Mouse (Mus musculus) cerebellum, postnatal 14 days (tissue): ENCODE measurements around the gene Fndc3b.
"Not testable (repeated sequence)": the region's sequence is repeated elsewhere in the genome, so short reads cannot be mapped to it uniquely, and the experiment has no call there.

Source experiments
- DNase-seq, 2 experiments: peaks; one replicate each; pipeline ENCODE4 v3.0.0; 2021; ENCODE audit warnings: mixed read lengths in 2 of 2

The Fndc3b gene

DNA sequence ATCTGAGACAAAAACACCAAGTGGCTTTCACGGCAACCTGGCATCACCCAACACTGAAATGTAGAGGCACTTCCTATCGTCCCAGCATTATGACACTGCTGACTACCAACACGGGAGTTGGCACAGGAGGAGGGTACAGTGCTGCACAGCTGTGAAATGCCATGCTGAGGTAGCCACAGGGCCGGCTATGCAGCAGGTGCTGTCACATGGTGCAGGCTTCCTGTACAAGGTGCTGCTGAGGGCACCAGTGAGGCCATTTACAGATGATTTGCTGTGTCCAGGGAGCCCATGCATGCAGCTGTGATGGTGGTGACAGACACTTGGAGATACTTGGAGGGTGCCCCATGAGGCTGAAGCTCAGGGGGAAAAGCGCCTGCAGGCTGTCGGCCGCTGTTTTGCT lies 249.2 kb downstream of the Fndc3b start:
- DNase-seq = no peak

- peak; percentile 81 to 87 for DNase-seq
These were observed 250.1 kb downstream of the Fndc3b start for GRCm38 (mm10) chr3:27461037-27461436.

DNA sequence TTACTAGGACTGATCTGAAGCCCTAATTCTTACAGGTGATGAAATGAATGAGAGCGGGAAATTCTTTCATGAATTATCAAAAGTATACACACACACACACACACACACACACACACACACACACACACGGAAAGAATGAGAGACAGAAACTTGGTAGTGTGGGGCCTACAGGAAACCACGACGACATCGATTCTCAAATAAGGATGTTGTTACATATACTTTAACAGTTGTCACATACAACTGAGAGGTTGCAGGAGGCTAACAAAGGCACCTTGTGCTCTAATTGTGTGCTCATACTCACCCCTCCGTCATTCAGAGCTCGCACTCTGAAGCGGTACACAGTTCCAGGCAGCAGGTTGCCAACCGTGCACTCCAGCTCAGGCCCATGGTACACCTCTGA lies 252.7 kb downstream of the Fndc3b start:
- no peak for DNase-seq

DNA sequence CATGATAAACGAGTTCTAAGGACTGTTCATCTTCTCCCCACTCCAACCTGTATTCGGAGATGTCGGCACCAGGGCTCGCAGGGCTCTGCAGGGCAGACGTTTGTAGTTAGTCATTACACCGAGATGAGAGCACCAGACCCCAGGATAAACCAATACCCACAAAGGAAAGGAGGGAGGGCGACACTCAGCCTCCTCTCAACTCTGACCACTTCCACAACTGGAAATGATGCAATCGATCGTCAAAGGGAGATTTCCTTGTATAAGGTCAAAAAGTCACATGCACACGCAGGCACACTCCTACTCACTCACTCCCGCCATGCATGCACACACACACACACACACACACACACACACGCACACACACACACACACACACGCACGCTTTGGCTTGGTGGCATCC lies 254.6 kb downstream of the Fndc3b start:
- no peak for DNase-seq

DNA sequence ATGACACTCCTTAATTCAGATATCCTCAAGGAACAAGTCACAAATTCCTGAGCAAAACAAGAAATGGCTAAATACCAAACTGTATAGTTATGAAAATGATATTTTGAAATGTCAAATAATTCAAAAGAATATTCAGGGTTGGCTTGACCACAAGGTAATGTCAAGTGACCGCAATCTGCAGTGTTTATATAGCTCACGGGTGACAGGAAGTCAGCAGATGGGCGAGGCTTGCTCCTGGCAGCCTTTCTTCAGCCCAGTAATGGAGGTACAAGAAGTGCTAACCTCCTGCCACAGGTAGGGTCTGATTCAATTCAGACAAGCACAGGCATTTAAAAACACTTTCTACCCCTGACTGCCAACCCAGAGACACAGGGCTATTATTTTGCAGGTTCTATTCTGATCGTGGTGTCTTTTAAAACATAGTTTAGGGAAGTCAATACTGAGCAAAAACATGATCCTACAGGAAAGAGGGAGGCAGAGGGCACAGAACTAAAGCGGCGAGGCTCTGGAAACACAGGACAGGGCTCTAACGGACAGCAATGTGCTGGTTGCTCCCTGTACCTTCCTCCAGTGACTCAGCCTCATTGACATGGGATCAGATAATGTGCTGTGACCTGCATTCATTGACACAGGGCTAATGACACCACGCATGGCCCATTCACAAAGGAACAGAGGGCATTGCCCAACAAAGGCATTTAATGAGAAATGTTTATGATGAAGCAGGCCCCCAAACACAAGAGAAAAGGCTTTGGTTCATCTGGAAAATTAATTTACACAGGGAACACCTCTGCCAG lies 256.5 kb downstream of the Fndc3b start:
- no peak for DNase-seq

GRCm38 (mm10) chr3:27453453-27454098 lies 257.5 kb downstream of the Fndc3b start:
- DNase-seq = no peak

DNA sequence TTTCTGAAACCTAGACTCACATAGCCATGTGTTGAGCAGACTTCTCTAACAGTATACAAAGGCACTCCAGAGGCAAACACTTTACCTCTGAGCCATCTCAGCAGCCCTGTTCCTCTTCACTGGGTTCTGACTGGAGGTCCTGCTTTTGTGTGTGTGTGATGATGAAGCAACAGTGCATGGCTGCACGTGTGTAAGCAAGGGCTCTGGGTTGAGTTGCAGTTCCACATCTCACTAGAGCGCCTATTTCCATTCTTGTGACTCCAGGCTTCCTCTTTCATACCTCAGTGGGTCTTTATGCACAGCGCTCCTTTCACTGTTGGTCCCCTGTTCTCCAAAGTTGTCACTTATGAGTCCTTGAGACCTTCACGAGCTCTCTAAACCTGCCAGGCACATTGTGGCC lies 261.7 kb downstream of the Fndc3b start:
- DNase-seq = no peak

- DNase-seq = peak; percentile 9 to 23
These were observed 262.7 kb downstream of the Fndc3b start for GRCm38 (mm10) chr3:27448367-27448766.

- DNase-seq = no peak
These were observed 271.4 kb downstream of the Fndc3b start for GRCm38 (mm10) chr3:27439704-27440103.

DNA sequence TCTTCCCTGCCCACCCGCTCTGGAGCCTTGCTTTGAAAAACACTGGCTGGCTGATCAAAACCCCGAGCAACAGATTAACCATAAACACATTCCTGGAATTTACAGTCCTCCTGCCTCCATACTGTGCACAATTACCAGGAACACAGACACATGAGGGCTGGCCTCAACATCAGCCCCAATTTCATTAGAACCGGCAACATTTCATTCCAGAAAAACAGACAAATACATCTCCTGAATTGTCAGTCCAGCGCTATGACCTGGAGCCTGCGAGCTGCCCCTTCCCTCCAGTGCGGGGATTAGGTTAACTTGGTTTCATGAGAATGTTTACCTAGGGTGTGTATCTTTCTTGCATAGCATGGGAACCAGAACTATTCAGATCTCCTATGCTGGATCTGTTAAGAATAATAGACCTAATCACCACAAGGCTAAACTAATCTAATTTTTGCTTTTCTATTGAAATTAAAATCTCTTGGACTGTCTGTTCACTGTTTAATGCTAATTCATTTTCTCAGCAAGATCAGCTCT lies 275.9 kb downstream of the Fndc3b start:
- no peak for DNase-seq

DNA sequence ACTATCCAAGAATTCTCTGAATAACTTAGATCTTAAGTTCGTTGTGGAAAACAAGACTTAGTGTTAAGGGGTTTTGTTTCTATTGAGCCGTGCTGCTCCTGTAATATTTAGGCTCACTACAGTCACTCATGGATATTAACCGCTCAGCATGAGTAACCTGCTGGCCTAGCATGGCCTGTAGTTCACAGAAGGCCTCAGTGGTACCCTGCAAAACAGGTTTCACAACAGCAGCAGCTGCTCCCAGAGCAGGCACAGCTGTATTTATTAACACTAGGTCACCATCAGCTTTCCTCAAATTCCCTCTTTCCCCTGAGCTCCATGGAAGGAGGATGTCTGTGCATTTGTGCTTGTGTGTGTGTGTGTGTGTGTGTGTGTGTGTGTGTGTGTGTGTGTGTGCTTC lies 278.1 kb downstream of the Fndc3b start:
- no peak for DNase-seq

DNA sequence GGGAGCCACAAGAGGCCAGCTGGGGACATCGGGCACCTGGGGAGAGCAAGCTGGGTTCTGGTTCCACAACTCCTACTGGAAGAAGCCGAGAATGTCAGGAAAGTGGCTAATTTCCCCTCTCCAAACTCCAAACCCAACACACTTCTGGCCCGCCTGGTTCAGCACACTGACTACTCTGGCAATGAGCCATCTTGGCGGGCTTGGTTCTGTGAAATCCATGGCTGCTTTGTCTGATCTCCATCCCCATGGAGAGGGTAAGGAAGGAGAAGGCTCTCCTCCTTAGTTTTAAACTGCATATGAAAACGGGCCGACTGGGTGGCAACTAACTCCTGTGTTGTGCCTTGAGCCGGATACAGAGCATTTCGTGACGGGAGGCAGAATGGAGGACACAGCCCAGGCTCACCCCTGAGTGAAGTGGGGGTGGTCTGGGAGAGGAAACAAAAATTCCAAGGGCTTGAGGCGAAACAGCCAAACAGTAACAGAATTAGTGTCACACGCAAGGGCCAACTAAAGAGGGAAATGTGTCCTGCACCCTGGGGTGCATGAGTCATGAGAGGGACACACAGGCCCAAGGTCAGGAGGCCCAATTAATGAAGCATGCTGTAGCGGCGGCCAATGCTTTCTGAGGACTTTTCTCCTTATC lies 280.4 kb downstream of the Fndc3b start:
- DNase-seq = peak; percentile 81

DNA sequence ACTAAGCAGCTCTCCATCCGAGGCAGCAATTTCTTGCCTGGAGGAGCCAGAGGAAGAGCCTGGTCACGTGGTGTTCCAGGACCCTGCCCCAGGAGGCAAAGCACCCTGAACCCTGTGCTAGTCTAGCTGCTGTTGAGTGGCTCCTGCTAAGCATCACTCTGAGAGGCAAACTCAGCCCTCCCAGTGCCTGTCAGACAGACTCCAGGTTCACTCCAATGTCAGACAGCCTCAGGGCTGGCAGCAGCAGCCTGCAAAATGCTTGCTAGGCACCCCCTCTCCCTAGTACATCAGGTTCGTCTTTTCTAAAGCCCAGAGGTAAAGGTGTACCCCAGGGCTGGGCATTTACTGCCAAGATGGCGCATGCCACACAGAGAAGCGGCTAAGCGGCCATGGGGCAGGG lies 283.7 kb downstream of the Fndc3b start:
- DNase-seq = no peak

GRCm38 (mm10) chr3:27424049-27424667 lies 286.9 kb downstream of the Fndc3b start:
- DNase-seq = no peak

- DNase-seq = no peak
These were observed 288.6 kb downstream of the Fndc3b start for GRCm38 (mm10) chr3:27422521-27422920.

DNA sequence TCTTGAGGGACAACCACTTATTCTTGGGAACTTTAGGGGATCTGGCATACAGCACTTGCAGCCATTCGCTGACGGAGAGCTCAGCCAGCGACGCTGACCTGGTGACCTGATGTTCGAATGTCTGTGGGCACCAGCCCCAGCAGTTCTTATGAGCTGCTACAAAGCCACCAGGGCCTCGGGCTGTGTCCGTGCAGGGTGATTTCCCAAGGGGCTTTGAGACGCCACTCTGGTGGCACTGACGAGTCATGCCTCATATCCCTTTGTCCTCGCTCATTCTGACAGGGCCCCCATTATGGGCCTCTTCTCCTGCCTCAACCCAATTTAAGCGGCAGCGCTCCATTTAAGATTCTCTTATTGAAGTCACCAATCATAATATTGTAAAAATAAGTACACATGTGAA lies 289.1 kb downstream of the Fndc3b start:
- DNase-seq = no peak

- DNase-seq = no peak
These were observed 292.5 kb downstream of the Fndc3b start for GRCm38 (mm10) chr3:27418602-27419001.

- no peak for DNase-seq
These were observed 294.3 kb downstream of the Fndc3b start for GRCm38 (mm10) chr3:27416786-27417185.

DNA sequence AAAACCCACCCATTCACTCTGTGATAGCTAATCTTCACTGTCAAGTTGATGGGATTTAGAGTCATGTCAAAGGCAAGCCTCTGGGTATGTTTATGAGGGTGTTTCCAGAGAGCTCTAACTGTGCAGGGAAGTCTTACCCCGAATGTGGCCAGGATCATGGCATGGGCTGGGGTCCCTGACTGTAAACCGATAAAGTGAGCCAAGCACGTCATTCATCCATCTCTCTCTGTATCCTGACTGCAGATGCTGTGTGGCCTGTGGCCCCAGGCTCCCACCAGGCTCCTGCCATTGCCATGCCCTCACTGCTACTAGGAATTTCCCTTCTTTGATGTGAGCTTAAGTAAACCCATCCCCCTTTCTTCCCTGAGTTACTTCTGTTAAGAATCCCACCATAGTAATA lies 297.5 kb downstream of the Fndc3b start:
- DNase-seq = no peak

GRCm38 (mm10) chr3:27411286-27411685 lies 299.8 kb downstream of the Fndc3b start:
- DNase-seq = no peak

DNA sequence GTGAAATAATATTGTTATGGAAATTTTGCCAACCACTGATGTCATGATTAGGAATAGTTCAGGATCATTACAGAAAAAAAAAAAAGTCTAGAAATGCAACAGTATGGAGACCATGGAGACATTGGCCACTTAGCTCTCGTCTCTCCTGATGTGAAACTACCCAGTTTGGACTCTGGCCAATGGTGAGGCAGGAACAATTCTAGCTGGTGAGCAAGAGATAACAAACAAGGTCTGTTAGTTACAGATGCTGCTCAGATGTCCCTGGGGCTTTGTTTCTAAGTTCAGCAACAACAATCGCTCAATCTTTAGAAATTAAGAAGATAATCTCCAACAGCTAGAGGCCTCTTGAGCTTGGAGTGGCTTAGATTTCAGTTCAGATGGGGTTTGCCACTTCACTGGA lies 302.5 kb downstream of the Fndc3b start:
- DNase-seq = no peak

DNA sequence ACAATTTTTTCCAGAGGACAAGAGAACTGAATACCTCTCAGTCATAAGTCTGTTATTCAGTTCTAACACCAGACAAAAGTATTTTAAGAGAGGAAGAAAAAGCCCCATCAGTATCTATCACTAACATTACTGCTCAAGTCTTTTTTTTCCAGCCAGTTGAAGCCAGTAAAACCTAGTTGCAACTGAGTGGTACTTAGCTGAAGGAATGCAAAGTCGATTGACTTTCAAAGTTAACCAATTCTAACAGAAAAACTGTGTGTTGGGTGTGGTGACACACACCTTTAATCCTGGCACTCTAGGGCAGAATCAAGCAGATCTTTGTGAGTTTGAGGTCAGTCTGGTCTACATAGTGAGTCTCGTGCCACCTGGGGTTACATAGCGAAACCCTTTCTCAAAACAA lies 304.7 kb downstream of the Fndc3b start:
- no peak for DNase-seq

DNA sequence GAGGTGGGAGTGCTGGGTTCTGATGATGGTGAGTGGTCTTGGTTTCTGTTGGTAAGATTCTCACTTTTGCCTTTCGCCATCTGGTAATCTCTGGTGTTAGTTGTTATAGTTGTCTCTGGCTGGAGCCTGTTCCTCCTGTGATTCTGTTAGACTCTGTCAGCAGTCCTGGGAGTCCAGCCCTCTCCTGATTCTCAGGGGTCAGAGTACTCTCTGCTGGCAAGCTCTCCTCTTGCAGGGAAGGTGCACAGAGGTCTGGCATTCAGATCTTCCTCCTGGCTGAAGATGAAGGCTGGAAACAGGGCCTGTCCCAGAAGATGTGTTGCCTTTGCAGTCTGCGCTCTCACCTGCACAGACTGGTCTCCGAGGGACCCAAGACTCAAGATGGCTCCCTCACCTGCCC lies 310.1 kb downstream of the Fndc3b start:
- not testable (repeated sequence) for DNase-seq
